10 mouse cellular contexts compared by ENCODE assay signal in the genomic region with DNA sequence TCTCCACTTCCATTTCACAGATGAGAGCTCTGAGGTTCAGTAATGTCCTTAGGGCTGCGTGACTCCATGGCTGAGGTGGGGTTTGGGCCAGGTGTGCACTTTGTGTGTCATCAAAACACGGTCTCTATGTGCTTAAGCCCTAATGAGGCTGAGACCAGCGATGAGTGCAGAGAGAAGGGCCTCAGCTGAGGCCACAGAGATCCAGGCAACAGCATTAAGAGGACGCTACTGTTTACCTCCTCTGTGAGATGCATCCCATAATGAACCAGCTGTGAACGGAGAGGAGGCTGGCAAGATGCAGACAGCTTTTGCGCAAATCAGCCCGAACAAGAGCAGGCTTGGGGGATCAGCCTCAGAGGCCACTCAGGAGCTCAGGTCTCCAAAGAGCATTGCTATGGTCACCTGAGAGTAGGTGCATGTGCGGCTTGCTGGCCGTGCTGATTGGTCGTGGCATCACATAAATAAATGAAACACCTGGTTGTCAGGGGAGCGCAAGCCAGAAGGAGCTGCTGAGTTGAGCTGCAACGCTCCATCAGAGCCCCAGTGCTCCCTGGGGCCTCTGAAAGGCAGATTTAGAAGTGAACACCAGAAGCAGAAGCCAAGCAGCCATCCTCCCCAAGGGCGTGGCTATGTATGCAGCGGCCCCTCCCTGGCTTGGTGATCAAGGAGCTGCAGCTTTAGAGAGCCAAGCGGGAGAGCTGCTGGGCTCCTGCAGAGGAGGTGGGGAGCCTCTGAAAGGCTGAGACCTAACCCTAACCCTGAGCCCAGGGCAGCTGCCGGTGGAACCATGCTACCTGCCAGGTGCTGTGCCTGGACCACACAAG.
A peak's percentile ranks its signal among the peaks of the same experiment; 100 is the strongest.
DNase-seq lines count a peak whose midpoint lies in the region; ATAC-seq and TF ChIP-seq lines count a peak whose summit lies in the region.
"Had no signal": no experiment of that assay in that cellular context is flagged by ENCODE, and none has a peak within 500 bp of the region (broad histone marks: within the 10 kb centered on the region; RNA-seq: fewer than 3 reads in every experiment).

No protein-coding gene starts in this region.

- peaks cover 76% of the 10 kb centered on the region for H3K36me3 ChIP-seq in kidney, embryonic 15.5 days
- no peaks in the 10 kb centered on the region; the same call in 1 of the 2 replicates for H3K36me3 ChIP-seq in kidney, adult 2 months (ENCODE audit: control insufficient read depth, insufficient read depth, low read length)
- H3K36me3 ChIP-seq in liver, embryonic 11.5 days (ENCODE audit: control insufficient read depth, insufficient read depth, low read length): peaks cover 26% of the 10 kb centered on the region
- H3K36me3 ChIP-seq in neural tube, embryonic 15.5 days: peaks cover 37% of the 10 kb centered on the region

- WGBS in kidney, embryonic 15.5 days: 39% methylated on average over 16 of the region's 16 CpGs
- WGBS in kidney, adult 2 months: 57% methylated on average over 16 of the region's 16 CpGs
- WGBS in liver, embryonic 11.5 days: 62% methylated on average over 16 of the region's 16 CpGs
- 27% methylated on average over 16 of the region's 16 CpGs for WGBS in neural tube, embryonic 15.5 days

- no peak overlapping the region for H3K4me3 ChIP-seq in kidney, embryonic 15.5 days (replicated peaks)
- H3K4me3 ChIP-seq in kidney, adult 2 months (ENCODE audit: insufficient read depth, low read depth, low read length): no peak overlapping the region
- no peak overlapping the region for H3K4me3 ChIP-seq in liver, embryonic 11.5 days (ENCODE audit: low read depth, low read length)
- no peak overlapping the region for H3K4me3 ChIP-seq in neural tube, embryonic 15.5 days (replicated peaks)
- no peak overlapping the region for H3K4me3 ChIP-seq in layer of hippocampus, adult 2 months

- H3K9me3 ChIP-seq in kidney, embryonic 15.5 days (replicated peaks): no peaks in the 10 kb centered on the region
- no peaks in the 10 kb centered on the region for H3K9me3 ChIP-seq in liver, embryonic 11.5 days (ENCODE audit: control insufficient read depth, low read length)
- H3K9me3 ChIP-seq in neural tube, embryonic 15.5 days (replicated peaks): no peaks in the 10 kb centered on the region

- H3K27ac ChIP-seq in kidney, embryonic 15.5 days: peak overlapping the region; percentile 42
- H3K27ac ChIP-seq in kidney, adult 2 months (ENCODE audit: insufficient read depth, low read depth, low read length): no peak overlapping the region
- no peak overlapping the region for H3K27ac ChIP-seq in liver, embryonic 11.5 days (ENCODE audit: low read depth, low read length)
- H3K27ac ChIP-seq in neural tube, embryonic 15.5 days (replicated peaks): peak overlapping the region; percentile 82
- no peak overlapping the region for H3K27ac ChIP-seq in layer of hippocampus, adult 2 months

- no peak overlapping the region for H3K9ac ChIP-seq in kidney, embryonic 15.5 days
- no peak overlapping the region for H3K9ac ChIP-seq in liver, embryonic 11.5 days (ENCODE audit: low read depth, low read length)
- no peak overlapping the region for H3K9ac ChIP-seq in neural tube, embryonic 15.5 days (replicated peaks)

- DNase-seq in kidney, adult 2 months: no peak
- no peak for DNase-seq in liver, embryonic 11.5 days (ENCODE audit: low spot score)
- no peak for DNase-seq in adrenal gland, postnatal 36 days
- DNase-seq in cerebellum, postnatal 36 days: no peak
- no peak for DNase-seq in layer of hippocampus, adult 2 months (ENCODE audit: low spot score in 2 of 2)
- DNase-seq: gastrocnemius, postnatal 25 days; kidney, postnatal 25 days had no signal

- no peaks in the 10 kb centered on the region for H3K27me3 ChIP-seq in kidney, embryonic 15.5 days
- H3K27me3 ChIP-seq in kidney, adult 2 months (replicated peaks; ENCODE audit: control insufficient read depth, insufficient read depth, low read length): no peaks in the 10 kb centered on the region
- no peaks in the 10 kb centered on the region for H3K27me3 ChIP-seq in liver, embryonic 11.5 days (replicated peaks; ENCODE audit: control insufficient read depth, insufficient read depth, low read length)
- H3K27me3 ChIP-seq in neural tube, embryonic 15.5 days (replicated peaks): no peaks in the 10 kb centered on the region

- no peak for TF ChIP-seq POLR2A in kidney, adult 2 months (IDR thresholded peaks at IDR 0.05; ENCODE audit: low read depth, low read length)

- H3K4me2 ChIP-seq in kidney, embryonic 15.5 days: no peak overlapping the region
- no peak overlapping the region for H3K4me2 ChIP-seq in liver, embryonic 11.5 days
- no peak overlapping the region for H3K4me2 ChIP-seq in neural tube, embryonic 15.5 days

- 0 out of 2 replicates have a peak, but pooled peaks have one; percentile 44 for ATAC-seq in kidney, embryonic 15.5 days (replicated peaks; ENCODE audit: low FRiP score)
- 0 out of 2 replicates have a peak, but pooled peaks have one; percentile 38 for ATAC-seq in erythroblast, adult 5-6 weeks (replicated peaks; ENCODE audit: low FRiP score, poor library complexity, severe bottlenecking)
- peak; percentile 68 for ATAC-seq in liver, embryonic 11.5 days (replicated peaks; ENCODE audit: low FRiP score)
- ATAC-seq in neural tube, embryonic 15.5 days (ENCODE audit: low FRiP score): peak; percentile 71

- no peak for TF ChIP-seq CTCF in kidney, adult 2 months (conservative IDR thresholded peaks at IDR 0.05; ENCODE audit: insufficient read depth, insufficient read length, low read depth, low read length)
- no peak for TF ChIP-seq CTCF in layer of hippocampus, adult 2 months (conservative IDR thresholded peaks at IDR 0.05)

- H3K4me1 ChIP-seq in kidney, embryonic 15.5 days: peaks cover 29% of the 10 kb centered on the region
- H3K4me1 ChIP-seq in kidney, adult 2 months (ENCODE audit: control insufficient read depth, insufficient read depth, low read length): no peaks in the 10 kb centered on the region
- H3K4me1 ChIP-seq in liver, embryonic 11.5 days (replicated peaks; ENCODE audit: control insufficient read depth, insufficient read depth, low read length): peaks cover 13% of the 10 kb centered on the region
- peaks cover 51% of the 10 kb centered on the region for H3K4me1 ChIP-seq in neural tube, embryonic 15.5 days

Comparison
In these comparisons a context has a peak if more than half of its experiments do, and no peak if none do; other contexts are left out.
1. H3K27ac ChIP-seq: peak in kidney, embryonic 15.5 days (single experiment) and neural tube, embryonic 15.5 days (single experiment); none in kidney, adult 2 months (single experiment), liver, embryonic 11.5 days (single experiment) and layer of hippocampus, adult 2 months (single experiment).
2. Peak in every context shown above with its lines, with median percentiles within 50 percentile points of each other: ATAC-seq.